Mouse (Mus musculus) E14TG2a.4 (cell line): ENCODE data around the gene Pip5k1c.

ENCODE experiments used
- CTCF ChIP-seq: conservative IDR thresholded peaks from 2 replicates; pipeline ENCODE4 v1.5.1; 2014; ENCODE audit warnings: low read length
- POU5F1 ChIP-seq: IDR thresholded peaks from 2 replicates; pipeline ENCODE4 v1.6.1; 2014; ENCODE audit warnings: low read length, borderline replicate concordance

GRCm38 (mm10) chr10:81293334-81294030 lies 719 bp downstream of the Pip5k1c start:
- TF ChIP-seq CTCF (no peak), POU5F1 (no peak)
